Mouse (Mus musculus) B cell, adult 62 days (primary cell): ENCODE measurements around the gene Prmt1. TPM values are rescaled to one million over a fixed set of nuclear protein-coding genes. Genes with fewer than 3 reads are reported as not detected.

ENCODE experiments used
- total RNA-seq: library from RNA; stranded (reverse); gene quantifications from 4 replicates; pipeline ENCODE4 v1.2.4, GENCODE M21; 2023

Gene Prmt1
- total RNA-seq: 144 to 150 TPM (median 149 TPM) in 4 replicates

DNA sequence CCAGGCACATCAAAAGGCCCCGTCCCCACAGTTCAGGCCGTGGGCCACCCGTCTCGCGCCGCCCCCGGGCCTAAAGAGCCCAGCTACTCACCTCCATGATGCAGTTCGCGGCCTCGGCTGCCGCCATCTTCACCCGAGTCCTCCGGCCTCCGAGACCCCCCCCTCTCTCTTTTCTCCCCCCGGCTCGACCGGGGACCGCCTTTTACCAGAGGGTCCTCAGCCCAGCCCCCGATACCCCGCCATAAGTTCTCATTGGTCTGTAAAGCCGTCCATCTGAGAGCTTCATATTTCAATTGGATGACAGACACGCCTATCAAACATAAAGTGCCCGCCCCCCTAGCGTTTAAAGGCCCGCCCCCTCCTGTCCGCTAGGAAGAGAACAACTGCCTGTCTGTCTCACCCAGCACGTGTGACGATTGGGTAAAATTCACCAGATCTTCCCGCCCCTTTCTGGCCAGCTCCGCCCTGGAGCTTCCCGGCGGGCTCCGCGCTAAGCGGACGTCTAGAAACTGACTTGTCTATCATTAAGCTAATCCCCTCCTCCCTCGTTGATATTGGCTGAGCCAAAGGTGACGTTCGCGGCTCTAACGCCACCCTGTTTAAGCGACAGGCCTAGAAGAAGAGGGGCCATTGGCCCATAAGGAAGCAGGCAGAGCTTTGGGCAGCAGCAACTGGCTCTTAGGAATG is at the start of gene Prmt1:
TSS of gene Prmt1 (minus strand) at position 377 of the 687 bp plus-strand sequence.

DNA sequence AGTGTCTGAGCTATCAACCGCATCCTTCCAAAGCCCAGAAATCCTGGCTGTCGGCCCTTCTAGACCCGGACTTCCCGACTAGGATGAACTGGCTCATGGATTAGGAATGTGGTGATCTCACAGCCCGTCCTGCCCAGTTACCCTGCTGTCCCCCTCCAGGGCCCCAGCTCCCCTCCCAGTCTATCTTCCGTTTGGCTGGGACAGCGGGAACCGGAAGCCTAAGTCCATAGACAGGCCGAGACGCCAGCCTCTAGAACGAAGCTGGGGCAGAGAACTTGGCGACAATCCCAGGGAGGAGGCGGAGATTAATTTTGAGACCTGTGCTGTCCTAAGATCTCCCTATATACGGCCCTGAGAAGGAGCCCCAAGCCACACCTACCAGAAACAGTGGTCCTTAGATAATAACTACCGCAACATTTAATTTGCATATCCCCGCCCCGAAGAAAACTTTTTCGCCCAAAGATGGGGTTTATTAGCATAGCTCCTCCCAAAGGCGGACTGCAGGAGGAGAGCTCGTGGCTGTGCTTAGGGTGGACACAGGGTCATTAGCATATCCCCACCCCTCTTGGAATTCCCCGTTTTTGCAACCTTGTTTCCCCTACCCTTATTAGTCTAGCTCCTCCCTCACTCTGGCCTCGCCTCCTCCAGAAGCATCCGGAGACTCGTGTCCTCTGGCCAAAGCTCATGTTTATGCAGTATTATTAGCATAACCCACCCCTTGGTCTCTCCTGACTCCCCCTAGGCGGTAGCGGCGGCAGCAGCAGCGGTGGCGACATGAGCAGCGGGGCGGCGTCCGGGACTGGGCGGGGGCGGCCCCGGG is 31.1 kb upstream of the Prmt1 start, which contains the start of gene Rras:
TSS of gene Rras (plus strand) at position 720 of the 820 bp plus-strand sequence.

DNA sequence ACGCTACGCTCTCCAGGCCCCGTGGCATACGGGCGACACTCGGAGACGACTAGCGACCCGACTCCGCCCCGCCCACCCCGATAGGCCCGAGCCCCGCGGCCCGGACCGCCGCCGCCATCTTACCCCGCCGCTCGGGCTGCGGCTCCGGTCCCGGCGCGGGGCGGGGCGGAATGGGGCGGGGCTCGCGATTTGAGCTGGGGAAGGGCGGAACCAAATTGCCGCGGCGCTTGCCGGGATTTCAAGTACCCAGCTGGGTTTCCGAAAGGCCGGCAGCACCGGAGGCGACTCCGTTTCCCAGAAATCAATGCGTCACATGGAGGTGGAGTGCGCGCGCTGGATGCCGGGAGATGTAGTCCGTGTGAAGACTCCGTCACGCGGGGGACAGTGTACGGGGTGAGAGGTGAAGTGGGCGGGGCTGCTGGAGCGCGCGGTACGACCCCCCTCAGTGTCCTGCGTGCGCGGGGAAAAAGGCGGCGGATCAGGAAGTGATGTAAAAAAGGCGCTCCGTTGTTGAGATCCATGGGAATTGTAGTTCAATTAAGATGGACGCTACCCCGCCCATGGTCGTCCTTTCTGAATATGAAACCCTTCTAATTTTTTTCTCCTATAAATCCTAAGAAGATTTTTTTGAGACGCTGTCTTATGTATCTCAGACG is 29.7 kb upstream of the Prmt1 start, which contains the start of gene Scaf1:
TSS of gene Scaf1 (minus strand) at position 407 of the 656 bp plus-strand sequence.

DNA sequence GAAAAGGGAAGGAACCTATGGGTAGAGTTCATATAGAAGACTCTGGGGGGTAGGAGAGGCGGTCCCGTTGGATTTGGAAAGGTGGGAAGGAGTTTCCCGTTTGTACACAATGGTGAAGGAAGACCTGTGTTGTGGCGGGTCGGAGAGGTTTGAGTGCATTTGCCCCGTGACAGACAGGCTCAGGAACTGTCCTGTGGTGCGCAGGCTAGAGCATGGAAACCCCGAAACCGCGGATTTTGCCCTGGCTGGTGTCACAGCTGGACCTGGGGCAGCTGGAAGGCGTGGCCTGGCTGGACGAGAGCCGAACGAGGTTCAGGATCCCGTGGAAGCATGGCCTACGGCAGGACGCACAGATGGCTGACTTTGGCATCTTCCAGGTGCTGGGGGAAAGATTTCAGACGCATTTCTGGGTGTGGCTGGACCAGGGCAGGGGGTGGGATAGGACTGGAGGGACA is 12.2 kb upstream of the Prmt1 start, which contains the start of gene Bcl2l12:
TSS of gene Bcl2l12 (minus strand) at position 212 of the 455 bp plus-strand sequence.

DNA sequence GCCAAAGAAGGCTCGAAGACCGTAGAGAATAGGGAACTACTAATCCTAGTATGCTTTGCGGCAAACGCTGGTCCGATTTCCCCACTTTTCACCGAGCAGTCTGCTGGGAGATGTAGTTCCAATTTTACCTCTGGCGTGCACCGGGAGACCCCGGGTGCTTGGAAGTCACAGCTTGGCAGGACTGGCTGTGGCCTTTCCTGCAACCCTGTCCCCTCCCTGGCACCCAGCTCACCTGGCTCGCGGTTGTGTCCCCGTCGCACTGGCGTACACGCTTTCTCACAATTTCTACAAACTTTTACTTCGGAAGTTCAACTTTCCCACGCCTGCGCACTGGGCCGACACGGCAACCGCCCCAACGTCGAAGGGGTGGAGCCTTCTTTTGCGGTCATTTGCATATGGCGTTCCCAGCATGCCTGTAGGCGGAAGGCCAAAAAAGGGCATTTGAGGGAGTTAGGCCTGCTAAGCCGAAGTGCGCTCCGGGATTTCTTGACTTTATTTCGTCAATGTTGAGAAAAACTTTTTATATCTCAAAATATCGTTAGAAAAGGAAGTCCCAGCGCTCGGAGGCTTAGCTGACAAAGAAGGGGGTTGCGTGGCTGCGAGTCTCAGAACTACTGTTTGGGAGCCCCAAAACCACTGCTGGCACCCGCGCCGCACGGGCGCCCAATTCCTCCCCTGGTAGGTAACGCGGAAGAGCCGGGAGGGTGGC is 11.0 kb upstream of the Prmt1 start, which contains the start of gene Irf3:
TSS of gene Irf3 (plus strand) at position 418 of the 709 bp plus-strand sequence.

DNA sequence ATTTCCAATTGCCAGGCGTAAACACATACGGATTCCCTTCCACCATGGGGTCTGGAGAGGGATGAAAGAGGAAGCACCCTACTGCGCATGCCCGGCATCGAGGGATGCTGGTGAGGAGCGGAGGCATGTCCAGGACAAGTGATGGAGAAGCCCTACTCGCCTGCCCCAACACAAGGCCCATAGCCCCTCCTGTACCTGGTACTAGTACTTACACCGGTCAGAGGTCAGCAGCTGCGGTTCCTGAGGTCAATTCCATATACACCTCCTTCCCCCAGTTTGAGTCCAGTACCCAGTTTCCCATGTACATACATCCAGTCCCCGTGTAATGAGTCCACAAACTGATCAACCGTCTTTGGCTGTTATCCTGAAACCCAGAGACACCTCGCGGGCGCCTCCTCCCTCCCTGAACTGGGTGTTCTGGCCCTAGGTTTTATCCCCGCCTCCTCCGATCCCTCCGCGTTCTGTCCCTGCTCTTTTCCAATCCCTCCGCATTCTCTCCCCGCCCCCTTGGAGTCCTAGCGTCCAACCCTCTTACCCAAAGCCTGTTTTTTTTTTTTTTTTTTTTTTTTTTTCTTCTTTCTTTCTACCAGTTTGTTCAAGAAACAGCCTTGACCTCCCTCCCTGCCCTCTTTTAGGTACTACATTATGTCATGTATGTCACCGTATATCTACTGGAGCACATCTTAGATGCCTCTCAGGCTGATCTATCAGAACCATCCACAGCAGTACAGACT is 11.8 kb downstream of the Prmt1 start, which contains the start of gene Cpt1c:
TSS of gene Cpt1c (minus strand) at position 469 of the 734 bp plus-strand sequence.

DNA sequence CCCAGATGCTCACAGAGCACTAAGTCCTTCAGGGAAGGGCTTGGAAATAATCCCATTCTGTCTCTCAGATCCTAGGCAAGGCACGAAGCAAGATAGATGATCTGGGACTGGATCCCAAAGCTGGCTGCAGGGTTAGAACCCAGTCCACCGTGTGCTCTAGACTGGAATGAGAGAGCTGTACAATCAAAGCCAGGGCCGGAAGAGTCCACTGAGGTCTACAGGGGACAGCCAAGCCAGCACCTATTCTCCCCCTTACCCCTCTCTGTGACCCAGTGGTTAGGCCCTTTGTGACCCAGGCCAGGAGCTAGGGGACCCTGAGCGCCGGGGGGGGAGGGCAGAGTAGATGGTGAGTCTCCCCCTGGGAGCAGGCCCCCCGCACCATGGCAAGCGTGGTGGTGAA is 43.5 kb downstream of the Prmt1 start, which contains the start of gene Tsks:
TSS of gene Tsks (plus strand) at position 301 of the 400 bp plus-strand sequence.

DNA sequence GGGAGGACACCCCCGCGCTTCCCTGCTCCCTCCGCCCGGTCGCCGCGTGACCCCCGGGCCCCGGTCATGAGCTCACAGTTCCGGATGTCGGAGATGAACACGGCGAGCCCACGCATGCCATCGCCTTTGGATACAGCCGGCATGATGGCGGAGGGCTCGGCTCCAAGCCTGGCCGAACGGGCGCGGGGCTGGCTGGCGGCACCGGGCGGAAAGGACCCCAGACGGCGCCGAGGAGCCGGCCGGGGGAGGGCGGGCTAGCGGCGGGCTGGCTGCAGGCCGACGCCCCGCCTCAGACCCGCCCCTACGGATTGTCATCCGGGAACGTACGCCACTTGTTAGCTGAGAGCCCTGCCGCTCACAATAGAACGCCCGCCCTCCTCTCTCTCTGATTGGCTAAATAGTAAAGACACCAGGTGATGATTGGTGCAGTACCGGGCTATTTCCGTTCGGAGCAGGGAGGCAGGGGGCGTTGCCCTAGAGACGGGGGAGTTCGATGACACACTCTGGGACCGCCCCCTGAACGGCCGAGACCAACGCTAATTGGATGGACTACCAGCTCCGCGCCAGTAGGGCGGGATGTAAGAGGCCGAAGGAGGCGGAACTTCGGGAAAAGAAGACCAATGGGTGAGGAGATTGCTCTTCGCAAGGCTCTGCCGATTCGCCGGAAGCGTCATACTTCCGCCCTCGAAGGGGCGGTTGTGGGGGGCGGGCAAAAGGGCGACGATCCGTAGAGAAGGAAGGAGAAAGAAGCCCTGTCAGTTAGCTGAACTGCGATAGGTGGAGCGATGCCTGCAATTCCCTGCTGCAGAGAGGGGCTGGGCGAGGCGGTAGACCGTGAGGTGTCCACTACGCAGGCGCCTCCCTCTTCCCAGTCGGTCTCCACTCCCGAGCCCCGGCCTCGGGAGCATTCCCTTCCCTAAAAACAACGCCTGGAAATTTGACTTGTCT is 56.9 kb downstream of the Prmt1 start, which contains the start of gene Ap2a1:
TSS of gene Ap2a1 (minus strand) at position 293 of the 948 bp plus-strand sequence.

Other genes with a start within 250 kb of the Prmt1 start
- 71.8 to 83.5 TPM (median 82.3 TPM) in 4 replicates for gene Vrk3, start 238.2 kb downstream of the Prmt1 start, total RNA-seq
- 2.4 to 3.5 TPM (median 2.5 TPM) in 4 replicates for gene Zfp473, start 235.5 kb downstream of the Prmt1 start, total RNA-seq
- 38.1 to 43.6 TPM (median 42.2 TPM) in 4 replicates for gene Nup62, start 170.5 kb downstream of the Prmt1 start, total RNA-seq
- 107 to 141 TPM (median 132 TPM) in 4 replicates for gene Il4i1, start 170.2 kb downstream of the Prmt1 start, total RNA-seq
- 4.4 to 5.2 TPM (median 4.4 TPM) in 4 replicates for gene Atf5, start 169.9 kb downstream of the Prmt1 start, total RNA-seq
- 29.9 to 41.1 TPM (median 31.8 TPM) in 4 replicates for gene Akt1s1, start 137.6 kb downstream of the Prmt1 start, total RNA-seq
- 115 to 148 TPM (median 127 TPM) in 4 replicates for gene Tbc1d17, start 137.5 kb downstream of the Prmt1 start, total RNA-seq
- 67.9 to 83.2 TPM (median 71.0 TPM) in 4 replicates for gene Pnkp, start 129.4 kb downstream of the Prmt1 start, total RNA-seq
- 15.9 to 30.2 TPM (median 18.0 TPM) in 4 replicates for gene Ptov1, start 116.8 kb downstream of the Prmt1 start, total RNA-seq
- 55.3 to 70.3 TPM (median 69.2 TPM) in 4 replicates for gene Med25, start 93.9 kb downstream of the Prmt1 start, total RNA-seq
- 23.2 to 35.7 TPM (median 31.8 TPM) in 4 replicates for gene Fuz, start 90.5 kb downstream of the Prmt1 start, total RNA-seq
- gene Ap2a1, start 57.1 kb downstream of the Prmt1 start, total RNA-seq: 80.9 to 89.4 TPM (median 83.8 TPM) in 4 replicates
- not detected in 4 replicates for gene Tsks, start 43.4 kb downstream of the Prmt1 start, total RNA-seq
- gene Cpt1c, start 11.7 kb downstream of the Prmt1 start, total RNA-seq: 0.60 TPM in 1 of 4 replicates, not detected in the others
- gene Irf3, start 11.1 kb upstream of the Prmt1 start, total RNA-seq: 149 to 182 TPM (median 160 TPM) in 4 replicates
- 31.3 to 35.1 TPM (median 34.3 TPM) in 4 replicates for gene Bcl2l12, start 12.1 kb upstream of the Prmt1 start, total RNA-seq
- gene Scaf1, start 29.8 kb upstream of the Prmt1 start, total RNA-seq: 92.2 to 102 TPM (median 101 TPM) in 4 replicates
- gene Rras, start 31.4 kb upstream of the Prmt1 start, total RNA-seq: 13.1 to 16.8 TPM (median 14.4 TPM) in 4 replicates
- 69.9 to 75.6 TPM (median 73.7 TPM) in 4 replicates for gene Prr12, start 66.3 kb upstream of the Prmt1 start, total RNA-seq
- 51.4 to 59.1 TPM (median 57.5 TPM) in 4 replicates for gene Nosip, start 75.9 kb upstream of the Prmt1 start, total RNA-seq
- 2.5 to 3.6 TPM (median 3.0 TPM) in 4 replicates for gene Prrg2, start 76.1 kb upstream of the Prmt1 start, total RNA-seq
- gene Rcn3, start 105.7 kb upstream of the Prmt1 start, total RNA-seq: 2.1 to 5.0 TPM (median 2.8 TPM) in 4 replicates
- gene Fcgrt, start 117.3 kb upstream of the Prmt1 start, total RNA-seq: 27.9 to 34.9 TPM (median 30.5 TPM) in 4 replicates
- 2,382 to 2,495 TPM (median 2,446 TPM) in 4 replicates for gene Rps11, start 137.9 kb upstream of the Prmt1 start, total RNA-seq
- 4,153 to 4,573 TPM (median 4,453 TPM) in 4 replicates for gene Rpl13a, start 142.2 kb upstream of the Prmt1 start, total RNA-seq
- gene Gm45713, start 149.7 kb upstream of the Prmt1 start, total RNA-seq: not detected in 4 replicates
- gene Flt3l, start 149.9 kb upstream of the Prmt1 start, total RNA-seq: 65.5 to 79.4 TPM (median 71.3 TPM) in 4 replicates
- 40.9 to 53.7 TPM (median 42.8 TPM) in 4 replicates for gene Pih1d1, start 167.7 kb upstream of the Prmt1 start, total RNA-seq
- 104 to 117 TPM (median 113 TPM) in 4 replicates for gene Aldh16a1, start 168.0 kb upstream of the Prmt1 start, total RNA-seq
- not detected in 4 replicates for gene Slc17a7, start 177.4 kb upstream of the Prmt1 start, total RNA-seq
- not detected in 4 replicates for gene Gfy, start 193.0 kb upstream of the Prmt1 start, total RNA-seq
- not detected in 4 replicates for gene Pth2, start 194.4 kb upstream of the Prmt1 start, total RNA-seq
- gene Ccdc155, start 218.3 kb upstream of the Prmt1 start, total RNA-seq: 0.33 to 1.3 TPM (median 0.63 TPM) in 4 replicates
- 0.86 to 2.6 TPM (median 1.2 TPM) in 3 of 4 replicates, not detected in the other for gene Dkkl1, start 225.6 kb upstream of the Prmt1 start, total RNA-seq
- gene Tead2, start 229.2 kb upstream of the Prmt1 start, total RNA-seq: not detected in 4 replicates